Mouse (Mus musculus): ENCODE measurements around the gene Scaf11.
A peak's percentile ranks its signal among the peaks of the same experiment; 100 is the strongest.

Gene Scaf11

GRCm38 (mm10) chr15:96396641-96397344 lies 63.9 kb downstream of the Scaf11 start:
- no peak for DNase-seq (ENCODE audit: low read depth, low spot score)

- no peak for DNase-seq (ENCODE audit: low read depth, low spot score)
These were observed 65.6 kb downstream of the Scaf11 start for GRCm38 (mm10) chr15:96395071-96395470.

GRCm38 (mm10) chr15:96392878-96393277 lies 67.8 kb downstream of the Scaf11 start:
- no peak for DNase-seq (ENCODE audit: low read depth, low spot score)

- peak; percentile 64 for DNase-seq (ENCODE audit: low read depth, low spot score)
These were observed 72.1 kb downstream of the Scaf11 start for GRCm38 (mm10) chr15:96388565-96388964.

GRCm38 (mm10) chr15:96382223-96382622 lies 78.4 kb downstream of the Scaf11 start:
- DNase-seq (ENCODE audit: low read depth, low spot score): no peak

- peak; percentile 79 for DNase-seq (ENCODE audit: low read depth, low spot score)
These were observed 82.9 kb downstream of the Scaf11 start for GRCm38 (mm10) chr15:96377701-96378100.

GRCm38 (mm10) chr15:96377263-96377662 lies 83.4 kb downstream of the Scaf11 start:
- peak; percentile 55 for DNase-seq (ENCODE audit: low read depth, low spot score)

GRCm38 (mm10) chr15:96376214-96376613 lies 84.4 kb downstream of the Scaf11 start:
- no peak for DNase-seq (ENCODE audit: low read depth, low spot score)

- no peak for DNase-seq (ENCODE audit: low read depth, low spot score)
These were observed 87.5 kb downstream of the Scaf11 start for GRCm38 (mm10) chr15:96373161-96373560.

- DNase-seq (ENCODE audit: low read depth, low spot score): no peak
These were observed 88.0 kb downstream of the Scaf11 start for GRCm38 (mm10) chr15:96372628-96373027.

- no peak for DNase-seq (ENCODE audit: low read depth, low spot score)
These were observed 89.3 kb downstream of the Scaf11 start for GRCm38 (mm10) chr15:96371311-96371710.

- DNase-seq (ENCODE audit: low read depth, low spot score): no peak
These were observed 94.3 kb downstream of the Scaf11 start for GRCm38 (mm10) chr15:96366176-96366963.

GRCm38 (mm10) chr15:96365351-96365750 lies 95.3 kb downstream of the Scaf11 start:
- DNase-seq (ENCODE audit: low read depth, low spot score): peak; percentile 41
